29 mouse cellular contexts compared by ENCODE assay signal in the genomic region with DNA sequence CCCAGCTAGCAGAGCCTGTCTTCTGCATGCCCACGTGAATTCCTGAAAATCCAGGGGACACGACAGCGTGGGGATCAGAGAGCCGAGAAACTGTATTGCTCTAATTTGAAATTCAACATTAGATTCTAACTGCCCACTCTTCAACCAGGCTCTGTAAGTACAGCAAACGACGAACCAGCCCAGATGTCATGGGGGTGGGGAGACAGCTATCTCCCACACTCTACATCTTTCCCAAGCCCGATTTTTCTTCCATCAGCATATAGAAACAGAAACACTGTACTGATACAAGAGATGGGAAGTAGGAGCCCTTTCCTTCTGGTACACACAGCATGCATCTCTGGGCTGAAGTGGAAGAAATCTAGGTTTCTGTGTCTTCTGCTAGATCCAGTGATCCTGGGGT. TPM values are rescaled to one million over a fixed set of nuclear protein-coding genes. Genes with fewer than 3 reads are reported as not detected.
A peak's percentile ranks its signal among the peaks of the same experiment; 100 is the strongest.
DNase-seq lines count a peak whose midpoint lies in the region; ATAC-seq and TF ChIP-seq lines count a peak whose summit lies in the region.
"Had no signal": no experiment of that assay in that cellular context is flagged by ENCODE, and none has a peak within 500 bp of the region (broad histone marks: within the 10 kb centered on the region; RNA-seq: fewer than 3 reads in every experiment).

No protein-coding gene starts in this region.

- no peak overlapping the region for H3K4me3 ChIP-seq in cortical plate, adult 2 months (ENCODE audit: insufficient read depth, low read length)
- H3K4me3 ChIP-seq in hindbrain, embryonic 12.5 days: no peak overlapping the region
- H3K4me3 ChIP-seq: embryonic facial prominence, embryonic 10.5 days; forebrain, embryonic 15.5 days; gastrocnemius, adult 2 months; heart, embryonic 15.5 days; limb, embryonic 12.5 days had no signal

- no peak for TF ChIP-seq POLR2A in cortical plate, adult 2 months (IDR thresholded peaks at IDR 0.05; ENCODE audit: extremely low read depth, insufficient read depth, low read length)

- no peak for TF ChIP-seq CTCF in cortical plate, adult 2 months (IDR thresholded peaks at IDR 0.05; ENCODE audit: extremely low read depth, insufficient read depth, low read length)

- DNase-seq in heart, adult 11 months: peak; percentile 63
- no peak for DNase-seq in heart, postnatal 10 days
- DNase-seq in left cerebral cortex, postnatal 14 days (ENCODE audit: low spot score in 2 of 2): peak; percentile 58 to 76
- DNase-seq in left cerebral cortex, adult 11 months (ENCODE audit: low spot score): no peak
- DNase-seq in right cerebral cortex, postnatal 36 days (ENCODE audit: low spot score in 2 of 2): peak; percentile 64 to 74
- DNase-seq: adrenal gland, postnatal 25 days; cerebellum, adult 9-10 months; gastrocnemius, adult 2 months; kidney, adult 9 months; kidney, postnatal 25 days; liver, postnatal 0 days had no signal

- no peak overlapping the region for H3K9ac ChIP-seq in hindbrain, embryonic 12.5 days
- H3K9ac ChIP-seq: forebrain, embryonic 15.5 days; heart, embryonic 15.5 days; limb, embryonic 12.5 days; liver, postnatal 0 days had no signal

- no peak overlapping the region for H3K4me2 ChIP-seq in hindbrain, embryonic 12.5 days (replicated peaks)
- H3K4me2 ChIP-seq: forebrain, embryonic 15.5 days; heart, embryonic 15.5 days; limb, embryonic 12.5 days; liver, embryonic 11.5 days had no signal

- peaks cover 2% of the 10 kb centered on the region for H3K4me1 ChIP-seq in cortical plate, adult 2 months (ENCODE audit: control insufficient read depth, insufficient read depth, low read length)
- H3K4me1 ChIP-seq in hindbrain, embryonic 12.5 days: peaks cover 28% of the 10 kb centered on the region

- ATAC-seq in hindbrain, embryonic 12.5 days (ENCODE audit: low FRiP score): no peak
- ATAC-seq: CD4-positive, CD25-positive, alpha-beta regulatory T cell, adult 4 months; forebrain, embryonic 15.5 days; hindbrain, postnatal 0 days; intestine, embryonic 16.5 days; liver, postnatal 0 days; lung, postnatal 0 days had no signal

- H3K27me3 ChIP-seq in hindbrain, embryonic 12.5 days: peaks cover 15% of the 10 kb centered on the region
- H3K27me3 ChIP-seq: forebrain, embryonic 15.5 days had no signal

- no peaks in the 10 kb centered on the region for H3K9me3 ChIP-seq in hindbrain, embryonic 12.5 days (replicated peaks)
- H3K9me3 ChIP-seq: embryonic facial prominence, embryonic 10.5 days; forebrain, embryonic 15.5 days; heart, embryonic 15.5 days; limb, embryonic 12.5 days had no signal

- intact Hi-C loops in heart, postnatal 10 days (cut with DNase I): no loop called here
- intact Hi-C loops in left cerebral cortex, postnatal 14 days (cut with DNase I): no loop called here

- no peaks in the 10 kb centered on the region for H3K36me3 ChIP-seq in hindbrain, embryonic 12.5 days
- H3K36me3 ChIP-seq: embryonic facial prominence, embryonic 10.5 days; forebrain, embryonic 15.5 days; heart, embryonic 15.5 days; limb, embryonic 12.5 days had no signal

- peak overlapping the region; percentile 33; the same call in 1 of the 2 replicates for H3K27ac ChIP-seq in cortical plate, adult 2 months (ENCODE audit: insufficient read depth, low read length)
- no peak overlapping the region for H3K27ac ChIP-seq in hindbrain, embryonic 12.5 days
- H3K27ac ChIP-seq: embryonic facial prominence, embryonic 10.5 days; forebrain, embryonic 15.5 days; gastrocnemius, adult 2 months; heart, embryonic 15.5 days; hindbrain, postnatal 0 days; limb, embryonic 12.5 days; macrophage; stomach, postnatal 0 days had no signal

- 74% methylated on average over 7 of the region's 7 CpGs for WGBS in hindbrain, embryonic 12.5 days

RNA-seq across cellular contexts. Expression of gene Marveld3, which starts 9.8 kb away (rescaled TPM):
- under 1 TPM; 0.27 to 0.55 TPM for total RNA-seq in heart, postnatal 10 days (2021)
- under 1 TPM in 1 of 2 experiments, not detected in 1; 0.17 TPM for total RNA-seq in left cerebral cortex, postnatal 14 days (2021)
- polyA plus RNA-seq in cortical plate, adult 2 months (2012; rRNA removed): 0.19 TPM in 1 of 2 replicates, not detected in the other
- 1.3 and 2.5 TPM in 2 replicates for polyA plus RNA-seq in hindbrain, embryonic 12.5 days (2016; fragmentation: Nextera tagmentation; extraction: Ambion mirVana)
- total RNA-seq: adrenal gland, postnatal 25 days; gastrocnemius, adult 2 months; hematopoietic stem cell, adult 5-6 weeks; monocyte, adult 5-6 weeks; neutrophil, adult 5-6 weeks had no signal
- polyA plus RNA-seq: CD4-positive, CD25-positive, alpha-beta regulatory T cell, adult 4 months; macrophage had no signal

RNA-seq across cellular contexts. Expression of gene Tat, which starts 38.1 kb away (rescaled TPM):
- under 1 TPM; 0.12 to 0.31 TPM for total RNA-seq in heart, postnatal 10 days (2021)
- not detected for total RNA-seq in left cerebral cortex, postnatal 14 days (2021)
- not detected in 2 replicates for polyA plus RNA-seq in cortical plate, adult 2 months (2012; rRNA removed)
- not detected in 2 replicates for polyA plus RNA-seq in hindbrain, embryonic 12.5 days (2016; fragmentation: Nextera tagmentation; extraction: Ambion mirVana)
- total RNA-seq: adrenal gland, postnatal 25 days; gastrocnemius, adult 2 months; hematopoietic stem cell, adult 5-6 weeks; hindbrain, postnatal 0 days; layer of hippocampus, adult 8-10 months; monocyte, adult 5-6 weeks; neutrophil, adult 5-6 weeks had no signal
- polyA plus RNA-seq: CD4-positive, CD25-positive, alpha-beta regulatory T cell, adult 4 months; embryonic facial prominence, embryonic 10.5 days; forebrain, embryonic 15.5 days; hindbrain, postnatal 0 days; intestine, embryonic 16.5 days; limb, embryonic 12.5 days; macrophage; small intestine, adult 2 months had no signal

Comparison
In these comparisons a context has a peak if more than half of its experiments do, and no peak if none do; other contexts are left out.
1. DNase-seq: peak in heart, adult 11 months (single experiment), left cerebral cortex, postnatal 14 days (2 of 2) and right cerebral cortex, postnatal 36 days (2 of 2); none in heart, postnatal 10 days (0 of 2) and left cerebral cortex, adult 11 months (single experiment).